Mouse (Mus musculus): ENCODE data around the gene Cdh23.

Cdh23 gene

DNA sequence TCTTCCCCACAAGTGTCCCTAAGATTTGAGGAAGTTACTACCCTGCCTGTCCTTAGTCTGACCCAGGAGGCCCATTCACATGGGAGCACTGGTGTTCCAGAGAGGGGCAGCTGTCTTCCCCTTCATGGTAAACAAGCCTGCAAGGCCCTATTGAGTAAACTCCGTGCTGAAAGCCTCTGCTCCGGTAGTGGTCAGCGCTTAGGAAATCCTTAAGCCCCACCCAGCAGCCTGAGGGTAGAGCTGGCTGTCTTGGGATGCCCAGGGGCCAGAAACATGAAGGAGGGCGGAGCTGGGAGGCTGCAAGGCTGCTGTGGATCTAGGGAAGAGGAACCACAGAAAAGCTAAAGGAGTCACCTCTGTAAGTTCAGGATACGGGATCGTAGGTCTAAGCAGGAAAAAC, 347.2 kb downstream of the Cdh23 start:
- DNase-seq (ENCODE audit: low read depth in 1 of 2, low spot score in 2 of 2): peak; percentile 67 to 72

DNA sequence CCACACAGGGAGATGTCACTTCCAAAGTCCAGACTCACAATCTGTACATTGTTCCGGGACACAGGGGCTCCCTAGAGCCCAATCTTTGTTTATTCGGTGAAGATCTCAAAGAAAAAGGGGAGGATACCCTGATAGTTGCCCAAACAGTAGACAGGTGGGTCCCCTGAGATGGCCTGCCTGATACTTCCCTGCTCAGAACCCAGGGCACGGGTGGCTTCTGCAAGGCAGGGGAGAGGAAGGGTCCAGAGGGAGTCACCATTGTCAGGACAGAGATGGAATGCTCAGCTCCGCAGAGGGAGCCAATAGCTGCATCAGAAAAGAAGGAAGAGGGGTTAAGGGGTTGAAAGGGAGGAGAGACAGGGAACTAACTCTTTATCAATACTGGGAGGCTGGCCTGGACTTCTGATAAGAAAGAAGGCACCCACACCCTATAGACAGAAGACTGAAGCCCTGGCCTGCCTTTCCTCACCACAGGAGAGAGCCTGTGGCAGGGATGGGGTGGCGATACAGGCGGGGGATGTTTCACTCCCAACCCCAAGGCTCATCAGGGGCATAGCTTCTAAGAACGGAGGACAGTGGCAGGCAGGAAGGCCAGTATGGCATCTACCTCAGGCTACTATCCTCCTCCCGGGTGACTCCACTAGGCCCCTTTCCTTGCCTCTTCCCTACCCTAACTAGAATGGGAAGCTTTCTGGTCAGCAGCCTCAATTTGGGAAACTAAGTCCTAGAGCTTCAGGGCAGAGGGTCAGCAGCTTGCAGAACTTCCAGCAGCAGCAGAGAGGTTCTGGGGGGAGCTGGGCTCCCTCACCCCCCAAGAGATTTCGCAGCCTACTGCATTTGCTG, 348.3 kb downstream of the Cdh23 start:
- no peak for DNase-seq (ENCODE audit: low read depth in 1 of 2, low spot score in 2 of 2)

DNA sequence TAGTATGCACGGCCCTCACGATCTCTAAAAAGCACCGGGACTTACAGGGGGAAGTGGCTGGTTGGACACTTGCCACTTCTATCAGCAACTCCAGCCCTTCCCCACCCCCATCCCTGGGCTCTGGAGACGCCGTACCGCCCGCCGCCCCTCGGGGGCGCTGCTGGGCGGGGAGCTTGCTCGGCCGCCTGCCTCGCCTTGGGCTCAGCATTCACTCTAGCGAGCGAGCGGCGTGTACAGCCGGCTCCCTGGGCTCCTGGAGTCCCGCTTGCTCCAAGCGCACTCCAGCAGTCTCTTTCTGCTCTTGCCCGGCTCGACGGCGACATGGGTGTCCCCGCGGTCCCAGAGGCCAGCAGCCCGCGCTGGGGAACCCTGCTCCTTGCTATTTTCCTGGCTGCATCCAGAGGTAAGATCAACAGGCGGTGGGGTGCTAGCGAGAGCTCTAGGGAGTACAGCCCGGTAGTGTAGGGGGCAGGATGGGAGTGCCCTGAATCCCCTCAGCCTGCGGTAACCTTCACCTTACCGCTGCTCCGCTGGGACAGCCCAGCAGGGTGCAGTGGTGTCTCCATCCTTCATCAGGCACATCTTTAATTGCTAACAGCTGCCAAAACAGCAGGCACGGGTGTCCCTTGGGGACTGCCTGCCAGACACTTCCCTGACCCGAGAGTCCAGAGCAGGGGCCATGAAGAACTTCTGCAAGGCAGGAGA, 349.4 kb downstream of the Cdh23 start, which contains the start of gene Vsir:
Vsir (plus strand) TSS at position 151 of the 705 bp plus-strand sequence.
- DNase-seq (ENCODE audit: low read depth in 1 of 2, low spot score in 2 of 2): peak; percentile 86 to 95

DNA sequence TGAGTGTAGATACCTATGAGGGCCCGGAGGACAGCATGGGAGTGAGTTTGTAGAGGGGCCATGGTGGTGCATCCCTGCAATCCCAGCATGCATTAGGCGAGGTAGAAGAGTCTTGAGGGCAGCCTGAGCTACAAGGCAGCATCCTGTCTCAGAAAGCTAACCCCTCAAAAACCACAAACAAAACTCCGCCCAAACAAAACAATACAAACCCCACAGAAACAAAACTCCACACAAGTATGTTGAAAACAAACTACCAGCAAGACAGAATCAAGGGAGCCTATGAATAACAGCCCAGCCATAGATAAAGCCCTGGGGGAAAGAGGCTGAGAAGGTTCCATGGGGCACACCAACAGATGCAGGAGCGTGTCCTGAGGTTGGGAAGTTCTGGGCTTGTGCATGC, 350.2 kb downstream of the Cdh23 start:
- DNase-seq (ENCODE audit: low read depth in 1 of 2, low spot score in 2 of 2): no peak

DNA sequence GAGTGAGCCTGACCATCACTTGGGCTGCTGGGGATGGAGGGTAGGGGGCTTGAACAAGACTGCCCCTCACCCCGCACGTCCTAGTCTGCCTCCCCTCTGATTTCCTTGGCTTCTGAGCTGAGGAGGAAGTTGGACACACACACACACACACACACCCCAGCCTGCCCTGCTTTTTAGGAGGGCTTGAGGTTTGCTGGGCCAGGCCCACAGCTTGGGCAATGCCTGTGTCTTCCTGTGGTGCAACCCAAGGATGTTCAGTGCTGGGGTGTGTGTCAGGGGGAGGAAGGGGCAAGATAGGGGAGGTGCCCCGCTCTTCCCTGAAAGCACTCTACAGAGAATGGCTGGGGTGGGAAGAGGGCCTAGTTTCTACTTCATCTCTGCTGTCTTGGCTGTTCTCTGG, 352.2 kb downstream of the Cdh23 start:
- DNase-seq (ENCODE audit: low read depth in 1 of 2, low spot score in 2 of 2): peak; percentile 48 to 51

- DNase-seq (ENCODE audit: low read depth in 1 of 2, low spot score in 2 of 2): no peak
Observed at GRCm38 (mm10) chr10:60341528-60341927, 354.8 kb downstream of the Cdh23 start.

DNA sequence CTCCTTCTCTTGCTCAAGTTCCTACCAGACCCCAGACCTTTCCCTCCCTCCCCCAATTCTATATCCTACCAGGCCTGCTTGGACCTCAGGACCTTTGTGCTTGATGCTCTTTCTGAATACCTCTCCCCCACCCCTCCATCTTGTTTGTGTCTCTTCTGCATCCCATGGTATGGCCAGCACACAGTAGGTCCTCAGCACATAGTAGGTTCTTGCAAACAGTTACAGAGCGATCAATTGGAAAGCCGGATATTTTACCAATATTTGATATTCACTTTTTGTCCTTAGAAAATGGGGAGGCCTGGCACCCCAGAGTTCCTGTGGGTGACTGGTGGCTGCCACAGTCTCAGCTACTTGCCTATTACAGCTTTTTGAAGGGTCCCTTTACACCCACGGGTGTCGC, 361.3 kb downstream of the Cdh23 start:
- no peak for DNase-seq (ENCODE audit: low read depth in 1 of 2, low spot score in 2 of 2)

- DNase-seq (ENCODE audit: low read depth in 1 of 2, low spot score in 2 of 2): no peak
Observed at GRCm38 (mm10) chr10:60334583-60334982, 361.7 kb downstream of the Cdh23 start.

DNA sequence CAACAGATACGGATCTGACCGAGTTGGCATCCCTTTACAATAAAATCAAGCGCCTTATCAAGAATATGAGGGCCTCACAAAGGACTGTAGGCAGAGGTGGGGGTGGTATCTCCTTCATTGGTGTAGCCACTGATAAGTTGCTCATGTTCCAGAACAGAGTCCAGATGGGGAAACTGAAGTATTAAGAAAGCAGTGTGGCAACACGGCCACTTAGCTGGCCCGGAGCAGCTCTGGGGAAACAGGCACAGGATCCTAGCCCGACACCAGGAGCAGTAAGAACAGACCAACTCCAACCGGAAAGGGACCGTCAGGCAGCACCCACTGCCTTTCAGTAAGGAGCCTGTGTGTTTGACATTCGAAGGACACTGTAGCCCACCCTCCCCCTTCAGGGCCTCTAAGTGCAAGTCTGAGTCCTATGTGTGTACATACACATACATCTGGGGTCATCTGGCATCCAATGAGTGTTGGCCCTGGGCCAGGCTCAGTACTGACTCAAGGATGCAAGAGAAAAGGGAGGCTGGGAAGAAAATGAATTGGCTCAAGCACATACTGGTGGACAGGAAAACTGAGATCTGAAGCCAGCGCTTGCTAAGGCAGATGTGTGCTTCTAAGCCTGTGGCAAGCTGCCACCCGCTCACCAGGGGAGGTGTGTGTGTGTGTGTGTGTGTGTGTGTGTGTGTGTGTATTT, 367.2 kb downstream of the Cdh23 start:
- DNase-seq (ENCODE audit: low read depth in 1 of 2, low spot score in 2 of 2): no peak

DNA sequence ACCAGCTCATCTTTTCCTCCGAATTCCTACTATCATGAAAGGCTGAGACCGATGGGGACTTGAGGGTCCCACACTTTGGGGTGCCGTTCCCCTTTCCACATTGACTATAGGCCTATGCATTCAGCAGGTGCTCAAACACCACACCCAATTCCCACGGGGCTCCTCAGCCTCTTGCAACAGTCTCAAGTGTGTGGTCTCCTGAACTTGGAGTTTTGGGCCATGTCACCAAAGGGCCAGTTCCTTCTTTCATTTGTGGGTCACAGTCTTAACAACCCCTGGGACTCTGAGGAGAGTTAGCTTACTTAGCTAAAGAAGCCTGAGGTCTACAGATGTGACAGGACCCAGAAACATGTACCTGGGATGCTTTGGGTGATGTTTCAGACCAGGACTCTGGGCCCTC, 380.1 kb downstream of the Cdh23 start:
- no peak for DNase-seq (ENCODE audit: low read depth in 1 of 2, low spot score in 2 of 2)

DNA sequence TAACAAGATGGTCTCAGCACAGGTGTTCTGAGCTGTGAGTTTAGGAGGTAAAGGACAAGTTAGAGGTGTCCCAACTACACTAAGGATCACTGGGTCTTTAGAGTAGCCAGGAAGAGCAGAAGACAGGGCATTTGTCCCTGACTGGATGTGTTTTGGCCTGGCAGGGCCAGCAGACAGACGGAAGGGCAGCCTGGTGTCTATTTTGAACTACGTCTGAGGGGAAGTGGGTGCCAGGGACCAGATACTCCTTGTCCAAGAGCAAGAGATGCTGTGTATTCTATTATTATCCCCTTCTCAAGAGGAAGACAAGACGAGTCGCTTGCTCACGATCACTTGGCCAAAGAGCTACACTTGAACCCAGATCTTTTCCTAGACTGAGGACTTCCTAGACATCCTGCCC, 382.7 kb downstream of the Cdh23 start:
- no peak for DNase-seq (ENCODE audit: low read depth in 1 of 2, low spot score in 2 of 2)

GRCm38 (mm10) chr10:60310629-60311028, 385.7 kb downstream of the Cdh23 start:
- DNase-seq (ENCODE audit: low read depth in 1 of 2, low spot score in 2 of 2): no peak

- peak in 1 of 2 experiments; percentile 69 for DNase-seq (ENCODE audit: low read depth in 1 of 2, low spot score in 2 of 2)
Observed at GRCm38 (mm10) chr10:60304854-60305628, 391.2 kb downstream of the Cdh23 start.

GRCm38 (mm10) chr10:60303419-60303818, 392.9 kb downstream of the Cdh23 start:
- DNase-seq (ENCODE audit: low read depth in 1 of 2, low spot score in 2 of 2): no peak

DNA sequence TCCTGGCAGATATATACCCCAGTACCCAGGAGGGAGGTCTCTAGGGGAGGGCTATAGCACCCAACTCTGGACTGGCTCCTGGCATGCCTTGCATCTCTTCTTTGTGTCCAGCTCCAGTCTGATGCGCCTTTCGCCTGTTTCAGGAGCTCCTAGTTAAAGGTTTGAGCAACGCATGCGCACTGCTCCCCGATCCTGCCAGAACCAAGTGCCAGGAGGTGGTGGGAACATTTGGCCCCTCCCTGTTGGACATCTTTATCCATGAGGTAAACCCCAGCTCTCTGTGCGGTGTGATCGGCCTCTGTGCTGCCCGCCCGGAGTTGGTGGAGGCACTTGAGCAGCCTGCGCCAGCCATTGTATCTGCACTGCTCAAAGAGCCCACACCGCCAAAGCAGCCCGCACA, 396.7 kb downstream of the Cdh23 start:
- DNase-seq (ENCODE audit: low read depth in 1 of 2, low spot score in 2 of 2): no peak

GRCm38 (mm10) chr10:60296027-60296426, 400.3 kb downstream of the Cdh23 start:
- no peak for DNase-seq (ENCODE audit: low read depth in 1 of 2, low spot score in 2 of 2)

DNA sequence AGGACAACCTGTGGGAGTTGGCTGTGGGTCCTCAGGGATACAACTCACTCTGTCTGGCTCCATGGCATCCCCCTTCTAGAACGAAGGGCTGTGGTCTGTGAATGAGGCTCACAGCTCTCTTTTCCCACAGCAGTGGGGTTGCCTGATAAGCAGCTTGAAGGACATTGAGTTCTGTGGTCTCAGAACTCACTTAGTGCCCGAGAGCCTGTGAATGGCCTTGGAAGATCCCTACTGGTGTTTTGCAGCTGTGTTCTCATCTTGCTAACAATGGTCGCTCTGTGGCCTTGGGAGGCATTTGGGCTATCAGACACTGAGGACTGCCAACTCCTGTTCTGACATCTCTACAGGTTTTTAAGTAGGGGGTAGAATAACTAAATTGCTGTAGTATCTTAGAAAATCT, 400.9 kb downstream of the Cdh23 start:
- no peak for DNase-seq (ENCODE audit: low read depth in 1 of 2, low spot score in 2 of 2)

DNA sequence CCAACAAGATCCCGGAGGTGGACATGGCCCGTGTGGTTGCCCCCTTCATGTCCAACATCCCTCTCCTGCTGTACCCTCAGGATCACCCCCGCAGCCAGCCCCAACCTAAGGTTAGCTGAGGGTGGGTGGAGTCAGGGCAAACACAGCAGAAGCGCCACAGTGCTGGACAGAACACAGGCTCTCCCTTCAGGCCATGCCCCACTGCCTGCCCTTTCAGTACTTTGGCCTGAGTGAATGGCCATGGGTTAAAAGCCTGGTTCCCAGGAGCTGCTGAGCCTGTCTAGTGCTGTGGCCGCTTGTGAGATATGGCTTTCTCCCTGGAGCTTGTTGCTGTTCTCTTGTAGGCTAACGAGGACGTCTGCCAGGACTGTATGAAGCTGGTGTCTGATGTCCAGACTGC, 401.7 kb downstream of the Cdh23 start:
- no peak for DNase-seq (ENCODE audit: low read depth in 1 of 2, low spot score in 2 of 2)

DNA sequence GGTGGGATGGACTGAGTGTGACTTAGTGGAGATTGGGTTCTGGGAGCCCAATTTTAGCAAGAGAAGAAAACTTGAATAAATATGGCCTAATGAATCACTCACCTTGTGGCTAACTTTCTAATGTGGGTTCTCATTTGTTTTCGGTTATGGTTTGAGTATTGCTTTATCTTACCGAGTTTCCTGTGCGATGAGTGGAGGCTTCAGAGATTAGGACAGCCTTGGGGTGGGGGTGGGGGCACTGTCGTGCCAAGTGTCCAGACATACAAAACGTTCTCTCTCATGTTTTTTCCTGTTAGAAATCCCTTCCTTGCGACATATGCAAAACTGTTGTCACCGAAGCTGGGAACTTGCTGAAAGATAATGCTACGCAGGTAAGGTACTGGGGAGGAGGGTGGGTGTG, 404.1 kb downstream of the Cdh23 start:
- no peak for DNase-seq (ENCODE audit: low read depth in 1 of 2, low spot score in 2 of 2)

GRCm38 (mm10) chr10:60290739-60291110, 405.6 kb downstream of the Cdh23 start:
- no peak for DNase-seq (ENCODE audit: low read depth in 1 of 2, low spot score in 2 of 2)

Measured in monocyte, adult 2 months (primary cell).